Mouse (Mus musculus) CH12.LX (cell line): ENCODE results near the gene Arid5b. TPM values are rescaled to one million over a fixed set of nuclear protein-coding genes. Genes with fewer than 3 reads are reported as not detected.

Experiments
- DNase-seq: peaks from one replicate; pipeline ENCODE4 v3.0.0-alpha.2; 2013; ENCODE audit errors: extremely low read depth
- H3K27ac ChIP-seq: 2 replicates; pipeline ENCODE4 v1.5.1; 2012; ENCODE audit warnings: low read depth, mild to moderate bottlenecking, control low read depth, moderate library complexity; ENCODE audit not compliant: insufficient read depth
- H3K27me3 ChIP-seq: replicated peaks from 2 replicates; pipeline ENCODE3; 2012; ENCODE audit warnings: inconsistent platforms
- H3K36me3 ChIP-seq, 2 experiments: replicated peaks in 1 of 2; 2 replicates each; pipeline versions ENCODE3 to v1.6.1; 2012; ENCODE audit warnings: inconsistent platforms in 1 of 2, low read length in 1 of 2, mild to moderate bottlenecking in 1 of 2, mixed read lengths in 1 of 2, moderate library complexity in 1 of 2; ENCODE audit not compliant: control insufficient read depth in 1 of 2, insufficient read depth in 1 of 2
- H3K4me1 ChIP-seq, 2 experiments: 2 replicates each; pipeline ENCODE4 v1.6.1; 2012; ENCODE audit warnings: inconsistent platforms in 1 of 2, moderate library complexity in 1 of 2; ENCODE audit not compliant: insufficient read depth in 2 of 2, control insufficient read depth in 1 of 2
- H3K4me2 ChIP-seq: 2 replicates; pipeline ENCODE4 v1.6.1; 2012; ENCODE audit warnings: low read depth, mild to moderate bottlenecking, control low read depth; ENCODE audit not compliant: poor library complexity, insufficient read depth, severe bottlenecking
- H3K4me3 ChIP-seq, 3 experiments: fragments of 150-350 bp in 1 of 3; sonication (generic) in 1 of 3; replicated peaks in 1 of 3; 2 replicates each; pipeline versions ENCODE3 to v1.5.1; 2011 to 2012; ENCODE audit warnings: low read depth in 2 of 3, low read length in 2 of 3, mild to moderate bottlenecking in 2 of 3, moderate library complexity in 2 of 3, control low read depth in 1 of 3, improper control_type of control experiment in 1 of 3, inconsistent platforms in 1 of 3, mixed read lengths in 1 of 3; ENCODE audit not compliant: poor library complexity in 1 of 3
- H3K79me2 ChIP-seq: replicated peaks from 2 replicates; pipeline ENCODE4 v1.6.1; 2012; ENCODE audit warnings: mild to moderate bottlenecking, moderate library complexity; ENCODE audit not compliant: control insufficient read depth, poor library complexity, insufficient read depth, severe bottlenecking; ENCODE audit errors: extremely low read depth
- H3K9ac ChIP-seq: 2 replicates; pipeline ENCODE4 v1.6.1; 2012; ENCODE audit warnings: low read depth, mild to moderate bottlenecking, control low read depth, moderate library complexity; ENCODE audit not compliant: insufficient read depth
- H3K9me3 ChIP-seq: replicated peaks from 2 replicates; pipeline ENCODE3; 2012; ENCODE audit warnings: low read length, inconsistent platforms, mixed read lengths
- BHLHE40 ChIP-seq: IDR thresholded peaks from 2 replicates; pipeline ENCODE4 v1.6.1; 2011; ENCODE audit warnings: mild to moderate bottlenecking, low read depth, low read length, improper control_type of control experiment
- CHD2 ChIP-seq: IDR thresholded peaks from 2 replicates; pipeline ENCODE4 v1.6.1; 2011; ENCODE audit warnings: low read length, improper control_type of control experiment
- E2F4 ChIP-seq: IDR thresholded peaks from 2 replicates; pipeline ENCODE4 v1.6.1; 2011; ENCODE audit warnings: low read depth, low read length, improper control_type of control experiment; ENCODE audit not compliant: insufficient replicate concordance
- ELF1 ChIP-seq: IDR thresholded peaks from 2 replicates; pipeline ENCODE4 v1.6.1; 2014; ENCODE audit warnings: low read depth, mild to moderate bottlenecking, inconsistent platforms, low read length, improper control_type of control experiment
- EP300 ChIP-seq: IDR thresholded peaks from 2 replicates; pipeline ENCODE4 v1.6.1; 2011; ENCODE audit warnings: low read length, improper control_type of control experiment
- HCFC1 ChIP-seq: IDR thresholded peaks from 2 replicates; pipeline ENCODE4 v1.6.1; 2012; ENCODE audit warnings: low read depth, mild to moderate bottlenecking, inconsistent platforms, low read length, improper control_type of control experiment
- IRF4 ChIP-seq: IDR thresholded peaks from 2 replicates; pipeline ENCODE4 v1.6.1; 2014; ENCODE audit warnings: low read depth, mild to moderate bottlenecking, inconsistent platforms, low read length, improper control_type of control experiment
- KAT2A ChIP-seq: IDR thresholded peaks from 2 replicates; pipeline ENCODE4 v1.6.1; 2012; ENCODE audit warnings: low read length, improper control_type of control experiment, inconsistent platforms; ENCODE audit not compliant: insufficient replicate concordance
- MAFK ChIP-seq: IDR thresholded peaks from 2 replicates; pipeline ENCODE4 v1.6.1; 2011; ENCODE audit warnings: low read length, improper control_type of control experiment; ENCODE audit not compliant: insufficient replicate concordance
- MEF2A ChIP-seq: IDR thresholded peaks from 2 replicates; pipeline ENCODE4 v1.6.1; 2014; ENCODE audit warnings: low read depth, mild to moderate bottlenecking, inconsistent platforms, low read length, improper control_type of control experiment, borderline replicate concordance
- MYC ChIP-seq: IDR thresholded peaks from 2 replicates; pipeline ENCODE4 v1.6.1; 2011; ENCODE audit warnings: low read depth, mild to moderate bottlenecking, improper control_type of control experiment, low read length
- NELFE ChIP-seq: IDR thresholded peaks from 2 replicates; pipeline ENCODE4 v1.6.1; 2011; ENCODE audit warnings: low read depth, low read length, improper control_type of control experiment
- PAX5 ChIP-seq: IDR thresholded peaks from 2 replicates; pipeline ENCODE4 v1.6.1; 2012; ENCODE audit warnings: low read length, inconsistent platforms, mixed read lengths
- POLR2AphosphoS2 ChIP-seq: IDR thresholded peaks from 2 replicates; pipeline ENCODE4 v1.6.1; 2011; ENCODE audit warnings: low read depth, low read length, improper control_type of control experiment
- RAD21 ChIP-seq: IDR thresholded peaks from 2 replicates; pipeline ENCODE4 v1.6.1; 2011; ENCODE audit warnings: low read depth, mild to moderate bottlenecking, low read length, improper control_type of control experiment, moderate library complexity
- SMC3 ChIP-seq: IDR thresholded peaks from 2 replicates; pipeline ENCODE4 v1.6.1; 2011; ENCODE audit warnings: low read depth, low read length, improper control_type of control experiment
- TBP ChIP-seq: conservative IDR thresholded peaks from 2 replicates; pipeline ENCODE4 v1.6.1; 2011; ENCODE audit warnings: low read depth, low read length, improper control_type of control experiment
- TCF12 ChIP-seq: IDR thresholded peaks from 2 replicates; pipeline ENCODE4 v1.6.1; 2014; ENCODE audit warnings: low read depth, mild to moderate bottlenecking, inconsistent platforms, low read length, improper control_type of control experiment
- UBTF ChIP-seq: IDR thresholded peaks from 2 replicates; pipeline ENCODE4 v1.6.1; 2012; ENCODE audit warnings: low read depth, mild to moderate bottlenecking, inconsistent platforms, low read length, improper control_type of control experiment, moderate library complexity
- USF1 ChIP-seq: IDR thresholded peaks from 2 replicates; pipeline ENCODE4 v1.6.1; 2014; ENCODE audit warnings: low read depth, mild to moderate bottlenecking, inconsistent platforms, low read length, improper control_type of control experiment
- USF2 ChIP-seq: conservative IDR thresholded peaks from 2 replicates; pipeline ENCODE4 v1.6.1; 2011; ENCODE audit warnings: low read depth, low read length, improper control_type of control experiment
- ZC3H11A ChIP-seq: IDR thresholded peaks from 2 replicates; pipeline ENCODE4 v1.6.1; 2012; ENCODE audit warnings: low read depth, mild to moderate bottlenecking, inconsistent platforms, low read length, improper control_type of control experiment
- ZKSCAN1 ChIP-seq: IDR thresholded peaks from 2 replicates; pipeline ENCODE4 v1.6.1; 2012; ENCODE audit warnings: low read depth, inconsistent platforms, low read length, improper control_type of control experiment, borderline replicate concordance
- dilution Hi-C: fragments of 300-500 bp; cut with MboI; formaldehyde crosslinking; loops from 2 replicates; pipeline ENCODE4 v1.14.3; 2020; ENCODE audit warnings: low sequenced_read_pairs; ENCODE audit not compliant: extremely low pct_unique_long_range_greater_than_20kb, extremely low pct_ligation_motif_present
- in situ Hi-C: fragments of 300-500 bp; cut with MboI; formaldehyde crosslinking; loops from 3 replicates; pipeline ENCODE4 v1.14.3; 2019; ENCODE audit warnings: low sequenced_read_pairs, low pct_ligation_motif_present, low pct_unique_long_range_greater_than_20kb, mixed read lengths
- polyA plus RNA-seq: library from polyadenylated mRNA; unstranded; fragments of >175 nt; gene quantifications from 2 replicates; pipeline ENCODE4 v1.2.1, GENCODE M21; 2012; ENCODE audit warnings: low read depth; ENCODE audit not compliant: insufficient read length
- total RNA-seq, 2 experiments: library from RNA; depleted of rRNA; stranded (reverse); fragments of 300-350 nt in 1 of 2; fragments of >200 nt in 1 of 2; gene quantifications; 2 replicates each; pipeline ENCODE4 v1.2.3; 2012 to 2014

Gene Arid5b
- total and polyA plus RNA-seq, 3 experiments: 1.1 to 2.6 (median 1.8) TPM

DNA sequence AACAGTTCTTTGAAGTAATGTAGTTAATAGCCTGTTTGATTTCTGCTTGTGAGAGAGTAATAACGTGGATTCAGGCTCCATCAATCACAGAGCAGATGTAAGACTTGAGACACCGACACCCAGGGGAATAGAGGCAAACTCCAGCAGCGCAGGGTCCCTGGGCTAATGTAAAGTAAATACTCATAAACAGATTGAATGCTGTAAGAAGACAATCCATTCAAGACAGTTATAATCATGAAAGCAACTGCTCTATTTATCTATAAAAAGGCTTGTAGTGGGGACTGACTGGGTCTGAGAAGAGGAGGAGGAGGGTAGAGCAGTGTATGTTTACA lies 3.2 kb upstream of the Arid5b start:
- no peaks in the 10 kb centered on the region; the same call in 1 of the 2 replicates for H3K79me2 ChIP-seq
- no peak overlapping the region for H3K27ac ChIP-seq
- in situ Hi-C loops: no loop called here
- dilution Hi-C loops: no loop called here
- TF ChIP-seq HCFC1 (no peak), NELFE (no peak), MEF2A (no peak), USF2 (no peak), E2F4 (no peak), TCF12 (no peak), MAFK (no peak), MYC (no peak)
- no peaks in the 10 kb centered on the region for H3K36me3 ChIP-seq
- no peaks in the 10 kb centered on the region for H3K9me3 ChIP-seq
- H3K4me3 ChIP-seq: no peak overlapping the region
- H3K4me1 ChIP-seq: peaks cover 5 to 17% of the 10 kb centered on the region in 2 experiments; a peak in 3 of 4 replicates
- no peak overlapping the region for H3K9ac ChIP-seq
- no peaks in the 10 kb centered on the region for H3K27me3 ChIP-seq
- H3K4me2 ChIP-seq: no peak overlapping the region
- DNase-seq: no peak

GRCm38 (mm10) chr10:68281076-68281774 lies 2.7 kb upstream of the Arid5b start:
- Histone ChIP-seq H3K9me3 (no peaks in the 10 kb centered on the region), H3K27me3 (no peaks in the 10 kb centered on the region), H3K4me1 (peaks cover 5 to 17% of the 10 kb centered on the region in 2 experiments; a peak in 3 of 4 replicates), H3K9ac (no peak overlapping the region), H3K4me2 (no peak overlapping the region), H3K79me2 (no peaks in the 10 kb centered on the region; the same call in 1 of the 2 replicates), H3K36me3 (no peaks in the 10 kb centered on the region), H3K4me3 (no peak overlapping the region), H3K27ac (no peak overlapping the region)
- dilution Hi-C loops: no loop called here
- no peak for TF ChIP-seq BHLHE40
- no peak for TF ChIP-seq USF1
- no peak for TF ChIP-seq USF2
- no peak for TF ChIP-seq PAX5
- no peak for TF ChIP-seq KAT2A
- TF ChIP-seq TCF12: no peak
- TF ChIP-seq MAFK: no peak
- TF ChIP-seq IRF4: no peak
- no peak for TF ChIP-seq MEF2A
- TF ChIP-seq TBP: no peak
- TF ChIP-seq POLR2AphosphoS2: no peak
- no peak for TF ChIP-seq ELF1
- no peak for TF ChIP-seq RAD21
- no peak for TF ChIP-seq SMC3
- no peak for TF ChIP-seq ZC3H11A
- TF ChIP-seq UBTF: no peak
- TF ChIP-seq CHD2: no peak
- no peak for TF ChIP-seq ZKSCAN1
- no peak for TF ChIP-seq EP300
- in situ Hi-C loops: no loop called here
- DNase-seq: no peak
